Mouse (Mus musculus): Measurements from ENCODE around the gene Gnai2.

GRCm38 (mm10) chr9:107567702-107568319 lies 67.4 kb downstream of the Gnai2 start, which contains the start of gene Hyal2:
- TF ChIP-seq MYOD1 (IDR thresholded peaks at IDR 0.05; ENCODE audit: control insufficient read depth in 1 of 3, insufficient read length in 2 of 3, low read depth in 2 of 3) (no peak), POLR2AphosphoS2 (IDR thresholded peaks at IDR 0.05; ENCODE audit: insufficient read length, low read depth) (no peak), TCF3 (IDR thresholded peaks at IDR 0.05; ENCODE audit: insufficient read length, low read depth) (no peak), POLR2A (IDR thresholded peaks at IDR 0.05; ENCODE audit: insufficient read length, low read depth) (no peak)

All from myocyte (in vitro differentiated cells).